Mouse (Mus musculus): ENCODE results near the gene Pafah2.
A peak's percentile ranks its signal among the peaks of the same experiment; 100 is the strongest.
"Not testable (repeated sequence)": the region's sequence is repeated elsewhere in the genome, so short reads cannot be mapped to it uniquely, and the experiment has no call there.

The Pafah2 gene

DNA sequence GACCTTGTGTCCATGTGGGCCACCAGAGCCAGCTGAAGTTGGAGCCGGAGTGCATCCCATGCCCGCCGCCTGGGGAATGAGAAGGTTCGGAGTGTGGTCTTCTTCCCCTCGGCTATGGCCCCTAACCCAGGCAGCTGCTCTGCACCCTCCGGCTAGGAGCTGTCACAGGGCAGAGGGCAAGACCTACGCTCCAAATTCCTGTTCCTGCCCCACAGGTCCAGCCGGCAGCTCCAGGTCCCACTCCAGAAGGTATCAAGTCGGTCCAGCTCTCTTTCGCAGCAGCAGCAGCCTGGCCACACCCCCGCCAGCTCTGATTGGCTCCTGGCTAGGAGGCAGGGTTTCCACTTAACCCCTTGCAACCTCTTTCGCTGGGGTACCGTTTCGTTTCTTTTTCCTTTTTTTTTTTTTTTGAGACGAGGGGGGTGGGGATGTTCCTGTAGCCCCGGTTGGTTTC is 23.8 kb upstream of the Pafah2 start:
- peak in 1 of 2 experiments; percentile 52 for DNase-seq (ENCODE audit: low spot score in 2 of 2)

DNA sequence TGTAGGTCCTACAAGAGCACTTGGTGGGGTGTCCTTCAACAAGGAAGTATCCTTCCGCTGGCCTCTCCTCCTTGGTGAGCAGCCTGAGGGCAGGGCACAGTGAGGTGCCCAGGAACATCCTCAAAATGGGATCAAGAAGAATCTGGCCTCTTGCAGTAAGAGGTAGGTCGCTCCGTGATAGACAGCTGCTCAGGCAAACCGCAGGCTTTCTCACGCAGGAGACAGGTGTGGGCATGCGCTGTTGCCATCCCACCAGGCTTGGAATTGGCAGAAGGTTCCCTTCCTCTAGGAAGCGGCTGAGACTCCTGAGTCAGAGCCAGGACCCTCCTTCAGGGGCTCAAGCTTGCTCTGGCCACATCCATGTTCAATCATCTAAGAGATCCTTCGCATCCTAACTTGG is 22.8 kb upstream of the Pafah2 start:
- no peak for DNase-seq (ENCODE audit: low spot score in 2 of 2)

DNA sequence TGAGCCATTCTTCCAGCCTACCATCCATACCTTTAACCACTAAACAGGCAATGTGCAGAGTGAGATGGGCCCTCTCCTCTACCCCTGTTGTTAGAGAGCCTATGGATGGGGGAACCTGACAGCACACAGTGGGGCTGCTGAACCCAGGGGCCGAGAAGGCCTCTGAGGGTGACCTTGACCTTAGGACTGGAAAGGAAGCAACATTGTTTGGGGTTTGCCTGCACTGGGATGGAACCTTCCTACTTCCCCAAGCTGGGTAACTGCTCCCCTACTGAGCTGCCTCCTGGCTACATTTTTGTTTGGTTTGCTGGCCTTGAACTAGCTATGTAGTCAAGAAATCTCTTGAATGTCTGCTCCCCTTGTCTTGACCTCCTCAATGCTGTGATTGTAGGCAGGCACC is 21.8 kb upstream of the Pafah2 start:
- DNase-seq (ENCODE audit: low spot score in 2 of 2) = no peak

DNA sequence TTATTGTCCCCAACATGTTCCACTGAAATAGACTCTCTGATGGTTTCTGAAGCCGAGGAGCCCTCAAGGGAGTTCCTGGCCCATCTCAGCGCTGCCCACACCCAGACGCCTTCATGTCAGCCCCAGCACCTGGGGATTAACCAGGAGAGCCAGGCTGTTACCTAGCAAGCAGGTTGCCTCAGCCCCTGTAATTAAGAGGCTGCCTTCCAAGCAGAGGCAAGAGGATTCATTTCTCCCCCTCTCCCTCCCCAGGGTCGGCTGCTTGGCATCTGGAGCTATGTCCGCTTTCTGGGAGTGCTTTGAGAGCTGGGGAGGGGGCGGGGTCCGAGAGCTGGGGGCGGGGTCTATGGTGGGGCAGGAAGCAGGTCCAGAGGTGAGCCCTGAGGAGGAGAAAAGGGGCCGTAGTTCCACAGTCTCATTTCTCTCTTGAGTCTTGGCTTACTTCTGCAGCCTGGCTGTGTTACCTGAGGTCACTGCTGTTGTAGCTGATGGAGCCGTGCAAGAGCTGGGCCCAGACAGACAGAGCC is 18.0 kb upstream of the Pafah2 start:
- no peak for DNase-seq (ENCODE audit: low spot score in 2 of 2)

DNA sequence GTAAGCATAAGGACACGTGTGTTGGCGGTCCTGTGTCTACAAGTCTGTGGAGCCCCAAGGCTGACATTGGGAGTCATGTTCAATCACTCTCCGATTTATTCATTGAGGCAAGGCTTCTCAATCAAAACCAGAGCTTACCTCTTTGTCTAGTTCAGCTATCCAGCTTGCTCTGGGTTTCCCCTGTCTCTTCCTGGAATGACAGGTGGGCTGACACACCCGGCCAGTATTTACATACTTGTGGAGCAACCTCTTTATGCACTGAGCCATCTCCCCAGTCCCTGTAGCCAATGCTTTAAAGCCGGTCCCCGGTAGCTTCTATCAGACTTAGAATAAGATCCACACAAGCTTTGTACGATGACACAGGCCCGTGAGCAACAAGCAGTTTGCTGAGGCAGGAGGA is 16.6 kb upstream of the Pafah2 start:
- no peak for DNase-seq (ENCODE audit: low spot score in 2 of 2)

DNA sequence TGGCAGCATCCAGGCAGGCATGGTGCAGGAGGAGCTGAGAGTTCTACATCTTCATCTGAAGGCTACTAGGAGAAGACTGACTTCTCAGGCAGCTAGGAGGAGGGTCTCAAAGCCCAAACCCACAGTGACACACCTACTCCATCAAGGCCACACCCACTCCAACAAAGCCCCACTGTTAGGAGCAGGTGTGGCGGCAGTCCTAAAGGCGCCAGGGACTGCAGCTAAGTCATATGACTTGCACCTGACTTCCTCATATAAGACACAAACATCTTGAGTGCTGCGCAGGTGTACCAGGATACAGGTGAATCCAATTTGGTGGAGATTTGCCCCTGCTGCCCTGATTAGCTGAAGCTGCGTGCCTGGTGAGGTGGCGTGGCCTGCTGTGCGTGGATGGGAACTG is 12.4 kb upstream of the Pafah2 start, which contains the start of gene Extl1:
Gene Extl1, minus strand, starts transcription at position 101 of the 400 bp plus-strand sequence.
- DNase-seq (ENCODE audit: low spot score in 2 of 2) = not testable (repeated sequence)

DNA sequence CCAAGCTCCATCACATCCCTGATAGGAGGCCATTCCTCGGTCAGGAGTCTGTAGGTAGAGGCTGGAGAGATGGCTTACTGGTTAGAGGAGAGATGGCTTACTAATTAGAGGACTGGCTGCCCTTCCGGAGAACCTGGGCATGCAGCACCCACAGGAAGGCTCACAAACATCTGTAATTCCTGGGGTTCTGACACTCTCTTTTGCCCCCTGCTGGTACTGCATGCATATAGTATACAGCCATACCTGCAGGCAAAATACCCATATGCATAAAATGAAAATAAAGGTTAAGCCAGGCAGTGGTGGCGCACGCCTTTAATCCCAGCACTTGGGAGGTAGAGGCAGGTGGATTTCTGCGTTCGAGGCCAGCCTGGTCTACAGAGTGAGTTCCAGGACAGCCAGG is 8.9 kb upstream of the Pafah2 start:
- DNase-seq (ENCODE audit: low spot score in 2 of 2) = no peak

DNA sequence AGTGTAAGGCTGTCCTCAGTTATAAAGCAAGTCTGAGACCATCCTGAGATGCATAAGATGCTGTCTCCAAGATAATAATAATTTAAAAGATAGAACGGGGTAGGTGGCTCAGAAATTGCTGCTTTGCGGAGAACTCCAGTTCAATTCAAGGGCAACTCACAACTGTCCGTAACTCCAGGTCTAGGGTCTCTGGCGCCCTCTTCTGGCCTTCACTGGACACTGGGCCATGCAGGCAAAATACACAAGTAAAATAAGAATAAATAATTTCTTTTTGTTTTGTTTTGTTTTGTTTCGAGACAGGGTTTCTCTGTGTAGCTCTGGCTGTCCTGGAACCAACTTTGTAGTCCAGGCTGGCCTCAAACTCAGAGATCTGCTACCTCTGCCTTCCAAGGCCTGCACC is 7.7 kb upstream of the Pafah2 start:
- DNase-seq (ENCODE audit: low spot score in 2 of 2) = peak; percentile 53 to 70

DNA sequence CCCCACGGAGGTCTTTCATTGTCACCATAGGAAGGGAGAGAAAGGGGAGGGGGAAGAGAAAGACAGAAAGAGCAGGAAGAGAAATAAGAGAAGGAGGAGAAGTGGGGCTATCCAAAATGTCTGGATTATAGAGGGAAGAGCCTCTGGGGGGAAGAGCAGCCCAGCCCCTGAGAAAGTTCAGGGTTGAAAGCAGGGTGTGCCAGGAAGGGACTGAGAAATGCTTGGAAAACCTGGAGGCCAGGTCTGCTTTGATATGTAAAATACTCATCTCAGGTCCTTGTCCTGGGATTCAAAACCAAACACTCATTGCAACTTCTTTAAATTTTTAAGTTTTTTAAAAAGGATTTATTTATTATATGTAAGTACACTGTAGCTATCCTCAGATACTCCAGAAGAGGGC is 4.5 kb upstream of the Pafah2 start:
- no peak for DNase-seq (ENCODE audit: low spot score in 2 of 2)

DNA sequence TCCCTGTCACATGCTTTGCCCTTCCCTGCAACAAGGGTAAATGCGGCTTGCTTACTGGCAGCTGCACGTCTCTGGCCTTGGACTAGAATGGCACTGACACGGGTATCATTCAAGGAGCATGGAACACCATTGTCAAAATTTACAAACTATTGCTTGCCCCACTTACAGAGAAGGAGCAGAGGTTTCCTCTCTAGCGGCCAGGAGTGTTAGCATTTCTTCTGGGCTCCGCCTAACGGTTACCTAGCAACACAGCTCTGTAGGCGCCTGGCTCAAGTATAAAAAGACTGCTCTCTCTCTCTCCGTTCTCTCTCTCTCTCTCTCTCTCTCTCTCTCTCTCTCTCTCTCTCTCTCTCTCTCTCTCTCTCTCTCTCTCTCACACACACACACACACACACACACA is 3.5 kb upstream of the Pafah2 start:
- DNase-seq (ENCODE audit: low spot score in 2 of 2) = no peak

DNA sequence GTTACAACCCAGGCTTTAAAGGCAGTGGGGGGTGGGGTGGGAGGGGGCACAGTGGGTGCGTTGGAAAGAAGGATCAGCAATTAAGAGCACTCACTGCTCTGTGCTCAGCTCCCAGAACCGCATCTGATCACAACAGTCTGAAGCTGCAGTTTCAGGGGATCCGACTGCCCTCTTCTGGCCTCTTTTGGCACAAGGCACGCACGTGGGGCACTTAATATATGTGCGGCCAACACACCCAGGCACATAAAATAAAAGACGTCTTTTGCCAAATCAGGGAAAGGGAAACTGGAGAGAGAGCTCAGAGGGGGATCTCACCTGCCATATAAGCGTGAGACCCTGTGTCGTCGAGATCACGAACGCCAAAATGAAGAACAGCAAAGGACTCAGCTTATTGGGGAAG is 3.1 kb upstream of the Pafah2 start:
- no peak for DNase-seq (ENCODE audit: low spot score in 2 of 2)

DNA sequence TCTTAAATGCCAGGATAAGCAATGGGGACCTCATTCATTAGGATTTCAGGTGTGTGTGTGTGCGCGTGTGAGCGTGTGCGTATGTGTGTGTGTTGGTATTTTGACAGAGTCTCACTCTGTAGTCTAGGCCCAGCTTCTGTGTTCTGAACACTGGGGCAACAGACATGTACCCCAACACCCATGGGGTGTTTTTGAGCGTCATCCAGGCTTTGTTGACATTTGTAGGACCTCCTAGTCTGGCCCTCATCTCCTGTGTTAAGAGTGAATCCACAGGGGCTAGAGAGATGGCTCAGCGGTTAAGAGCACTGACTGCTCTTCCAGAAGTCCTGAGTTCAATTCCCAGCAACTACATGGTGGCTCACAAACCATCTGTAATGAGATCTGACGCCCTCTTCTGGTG is 978 bp upstream of the Pafah2 start:
- DNase-seq (ENCODE audit: low spot score in 2 of 2) = no peak

DNA sequence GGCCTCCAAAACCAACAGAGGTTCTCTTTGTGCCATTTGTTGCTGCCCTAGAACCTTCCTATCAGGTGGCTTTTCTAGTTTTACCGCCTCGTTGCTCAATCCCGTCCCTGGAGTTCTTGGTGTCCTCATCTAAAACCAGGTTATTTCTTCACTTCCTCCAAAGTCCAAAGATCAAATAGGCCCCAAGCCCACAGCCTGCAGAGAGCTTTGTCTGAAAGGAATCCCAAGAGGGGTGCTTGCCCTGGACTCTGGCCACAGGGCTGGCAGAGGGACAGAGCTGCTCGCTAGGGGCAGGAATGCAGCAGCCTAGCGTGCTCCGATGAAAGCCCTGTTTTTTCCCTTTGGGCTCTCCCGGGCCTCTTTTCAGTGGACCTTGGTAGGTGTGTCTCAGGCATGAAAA is 1.0 kb downstream of the Pafah2 start:
- DNase-seq (ENCODE audit: low spot score in 2 of 2) = no peak

DNA sequence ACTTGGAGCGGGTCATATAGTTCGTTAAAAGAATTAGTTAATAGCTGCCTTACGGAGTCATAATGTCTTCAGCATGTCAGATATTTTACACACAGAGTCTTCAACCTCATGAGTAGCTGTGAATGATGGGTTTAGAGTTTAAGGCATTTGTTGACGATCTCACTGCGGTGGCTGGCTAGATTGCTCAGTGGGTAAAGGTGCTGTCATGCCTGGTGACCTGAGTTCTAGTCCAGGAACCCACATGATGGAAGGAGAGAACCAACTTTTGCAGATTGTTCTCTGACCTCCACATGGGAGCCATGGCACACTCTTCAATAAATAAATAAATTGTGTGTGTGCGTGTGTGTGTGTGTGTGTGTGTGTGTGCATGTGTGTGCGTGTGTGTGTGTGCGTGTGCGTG is 1.6 kb downstream of the Pafah2 start:
- DNase-seq (ENCODE audit: low spot score in 2 of 2) = no peak

DNA sequence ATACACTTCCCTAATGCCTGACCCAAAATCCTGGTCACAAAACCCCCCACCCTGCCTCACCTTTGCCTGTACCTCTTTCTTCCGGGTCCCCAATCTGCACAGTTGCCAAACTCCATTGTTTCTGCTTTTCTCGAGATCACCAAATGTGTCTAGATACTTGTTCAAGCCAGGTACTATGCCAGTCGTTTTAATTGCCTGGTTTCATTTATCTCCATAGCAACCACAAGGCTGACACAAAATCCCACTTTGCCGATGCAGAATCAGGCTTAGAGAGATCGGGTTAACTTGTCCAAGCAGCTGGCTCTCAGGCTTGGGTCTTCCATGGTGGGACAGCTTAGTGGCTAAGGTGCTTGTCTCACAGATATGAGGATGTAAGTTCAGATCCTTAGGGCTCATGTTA is 4.1 kb downstream of the Pafah2 start:
- DNase-seq (ENCODE audit: low spot score in 2 of 2) = no peak

DNA sequence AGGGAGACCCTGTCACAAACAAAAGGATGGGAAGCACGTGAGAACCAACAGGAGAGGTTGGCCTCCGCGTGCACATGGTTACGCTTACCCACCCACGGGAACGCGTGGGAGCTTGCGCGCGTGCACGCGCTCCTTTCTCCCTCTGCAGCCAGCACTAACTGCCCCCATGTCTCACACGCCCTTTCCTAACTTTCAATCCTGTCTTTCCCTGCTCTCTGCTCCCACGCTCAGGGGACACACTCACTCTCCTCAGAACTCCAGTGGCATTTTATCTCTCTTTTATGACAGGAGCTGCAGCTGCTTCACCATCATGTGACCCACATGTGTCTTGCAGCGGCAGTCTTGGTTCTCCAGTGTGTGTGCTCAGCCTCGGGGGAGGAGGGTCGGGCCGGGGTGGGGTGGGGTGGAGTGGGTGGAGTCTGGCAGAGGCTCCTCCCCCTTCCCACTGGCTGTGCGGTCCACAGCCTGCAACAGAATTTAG is 5.1 kb downstream of the Pafah2 start:
- DNase-seq (ENCODE audit: low spot score in 2 of 2) = peak in 1 of 2 experiments; percentile 26

DNA sequence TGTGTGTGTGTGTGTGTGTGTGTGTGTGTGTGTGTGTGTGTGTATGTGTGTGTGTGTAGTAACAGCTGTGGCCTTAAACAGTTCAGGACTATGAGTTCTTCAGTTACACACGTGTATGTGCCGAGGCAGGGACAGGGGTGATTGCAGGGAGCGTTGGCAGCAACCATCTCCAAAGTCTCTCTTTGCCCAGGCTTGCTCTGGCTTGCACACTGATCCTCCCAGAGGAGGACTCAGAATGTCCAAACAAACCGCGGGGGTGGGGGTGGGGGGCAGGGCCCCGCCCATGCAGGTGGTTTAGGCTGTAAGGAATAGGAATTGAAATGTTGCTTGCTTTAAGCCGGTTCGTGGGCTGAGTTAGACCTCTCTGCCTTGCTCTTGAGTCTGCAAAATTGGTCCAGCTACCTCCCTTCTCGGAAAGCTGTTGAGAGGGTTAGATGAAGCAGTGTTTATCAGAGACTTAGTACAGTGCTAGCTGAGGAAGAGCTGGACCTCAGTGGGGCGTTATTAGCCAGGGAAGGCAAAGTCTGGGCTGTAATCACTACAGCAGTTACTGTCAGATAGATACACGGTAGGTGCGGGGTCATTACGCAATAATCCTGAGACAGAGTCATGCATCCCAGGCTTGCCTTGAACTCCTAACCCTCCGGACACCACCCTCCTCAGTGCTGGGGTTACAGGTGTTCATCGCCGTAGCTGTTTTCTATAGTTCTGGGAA is 5.9 kb downstream of the Pafah2 start:
- DNase-seq (ENCODE audit: low spot score in 2 of 2) = no peak

DNA sequence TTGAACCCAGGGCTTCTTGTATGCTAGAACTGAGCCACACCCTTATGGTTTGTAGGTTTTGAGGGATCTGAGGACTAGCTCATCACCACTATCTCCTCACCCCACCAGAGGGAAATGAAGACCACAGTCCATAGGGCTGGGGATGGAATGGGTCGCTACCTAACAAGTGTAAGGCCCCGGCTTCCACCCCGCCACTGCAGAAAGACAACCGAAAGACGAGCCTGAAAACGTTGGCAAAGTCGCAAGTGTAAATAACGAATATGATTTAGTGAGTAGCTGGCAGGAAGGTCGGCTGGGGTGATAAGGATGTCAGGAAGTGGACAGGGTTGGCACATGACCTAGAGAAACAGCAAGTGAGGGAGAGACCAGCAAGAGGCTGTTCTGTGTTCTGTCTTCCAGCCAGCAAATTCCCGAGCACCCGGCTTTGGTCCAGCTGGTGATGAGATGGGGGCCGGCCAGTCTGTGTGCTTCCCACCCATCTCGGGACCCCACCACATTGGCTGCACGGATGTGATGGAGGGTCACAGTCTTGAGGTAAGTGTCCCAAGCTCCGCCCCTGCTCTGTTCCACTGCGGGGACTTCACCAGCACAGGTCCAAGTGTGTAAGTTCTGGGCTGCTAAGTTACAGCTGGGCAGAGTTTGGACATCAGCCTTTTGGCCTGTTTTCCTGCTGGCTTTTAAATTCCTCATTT is 6.6 kb downstream of the Pafah2 start:
- peak in 1 of 2 experiments; percentile 11 for DNase-seq (ENCODE audit: low spot score in 2 of 2)

DNA sequence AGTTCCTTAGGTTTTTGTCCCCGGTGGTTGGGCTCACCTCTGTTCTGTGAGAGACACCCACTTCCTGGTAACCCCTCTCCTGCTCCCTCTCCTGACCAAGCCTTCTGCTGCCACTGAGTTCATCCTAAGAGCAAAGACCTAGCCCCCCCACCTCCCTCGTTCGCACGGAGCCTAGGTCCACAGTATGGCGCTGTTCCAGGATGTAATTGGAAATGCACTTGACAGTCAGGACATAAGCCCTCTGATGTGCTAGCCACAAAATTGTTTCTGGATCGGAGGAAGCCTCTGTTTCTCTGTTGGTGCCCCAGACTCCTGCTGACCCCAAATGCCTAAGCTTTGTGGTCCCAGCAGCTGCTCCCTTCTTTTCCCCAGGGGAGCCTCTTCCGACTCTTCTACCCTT is 7.6 kb downstream of the Pafah2 start:
- no peak for DNase-seq (ENCODE audit: low spot score in 2 of 2)

DNA sequence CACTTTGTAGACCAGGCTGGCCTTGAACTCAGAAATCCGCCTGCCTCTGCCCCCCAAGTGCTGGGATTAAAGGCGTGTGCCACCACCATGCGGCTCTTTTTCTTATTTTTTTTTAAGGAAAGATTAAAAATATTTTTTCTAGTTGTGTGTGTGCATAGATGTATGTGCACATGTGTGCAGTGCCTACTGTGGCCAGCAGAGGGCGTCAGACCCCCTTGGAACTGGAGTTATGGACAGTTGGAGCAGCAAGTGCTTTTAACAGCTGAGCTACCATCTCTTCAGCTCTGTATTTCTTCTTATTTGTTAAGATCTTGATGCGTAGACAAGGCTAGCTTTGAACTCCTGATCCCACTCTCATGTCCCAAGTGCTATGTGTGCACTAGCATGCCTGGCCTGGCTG is 13.2 kb downstream of the Pafah2 start:
- peak in 1 of 2 experiments; percentile 35 for DNase-seq (ENCODE audit: low spot score in 2 of 2)

DNA sequence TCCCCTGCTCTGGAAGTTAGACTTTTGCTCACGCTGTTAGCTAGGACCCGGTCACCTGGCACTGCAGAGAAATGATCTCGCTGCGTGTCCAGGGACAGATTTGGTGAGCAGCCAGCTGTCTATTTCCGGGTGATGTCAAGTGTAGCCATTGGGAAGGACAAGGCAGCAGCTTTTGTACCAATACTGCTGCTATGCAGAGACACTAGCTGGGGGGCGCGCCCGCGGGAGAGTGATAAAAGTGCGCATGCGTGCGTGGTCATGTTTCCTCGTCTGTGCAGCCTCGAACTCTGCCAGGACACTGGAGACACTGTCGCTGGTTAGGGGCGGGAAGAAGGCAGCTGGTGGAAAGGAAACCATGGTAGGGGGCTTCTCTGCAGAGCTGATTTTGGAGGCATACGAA is 20.1 kb downstream of the Pafah2 start:
- DNase-seq (ENCODE audit: low spot score in 2 of 2) = no peak

DNA sequence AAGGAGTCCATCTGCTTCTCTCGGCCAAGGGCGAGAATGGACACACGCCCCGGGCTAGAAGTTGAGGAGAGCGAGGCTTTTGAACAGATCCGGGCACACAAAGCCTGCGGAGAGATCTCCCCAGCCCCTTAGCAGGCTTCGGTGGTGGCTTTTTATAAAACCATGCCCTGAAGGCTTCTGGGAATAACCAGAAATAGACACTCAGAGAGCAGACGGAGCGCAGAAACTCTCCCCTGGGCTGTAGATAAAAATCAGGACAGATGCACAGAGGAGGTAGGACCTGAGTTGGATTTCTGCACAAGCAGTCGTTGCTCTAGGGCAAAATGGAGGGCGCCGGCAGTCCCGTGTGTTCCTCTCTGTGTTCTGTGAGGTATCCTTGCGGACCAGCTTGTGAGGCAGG is 20.5 kb downstream of the Pafah2 start:
- no peak for DNase-seq (ENCODE audit: low spot score in 2 of 2)

DNA sequence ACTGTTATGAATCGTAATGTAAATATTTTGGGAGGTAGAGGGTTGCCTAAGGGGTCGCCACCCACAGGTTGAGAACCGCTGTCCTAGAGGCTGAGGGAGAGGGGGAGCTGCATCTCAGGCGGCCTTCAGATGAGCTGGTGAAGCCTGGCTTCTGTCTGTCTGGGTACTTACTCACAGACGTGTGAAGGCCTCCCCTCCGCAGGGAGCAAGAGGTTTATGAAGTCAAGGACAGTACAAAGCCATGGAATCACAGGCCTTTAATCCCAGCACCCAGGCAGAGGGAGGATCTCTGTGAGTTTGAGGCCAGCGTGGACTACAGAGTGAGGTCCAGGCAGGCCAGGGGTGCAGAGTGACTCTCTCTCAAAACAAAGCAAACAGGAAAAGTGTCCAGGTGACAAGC is 21.0 kb downstream of the Pafah2 start:
- DNase-seq (ENCODE audit: low spot score in 2 of 2) = no peak
